Mouse (Mus musculus) lung, adult 2 months (tissue): Measurements from ENCODE around the gene Mrpl39.

Source experiments
- CTCF ChIP-seq: fragments of 200-500 bp; IDR thresholded peaks from 2 replicates; pipeline ENCODE4 v1.5.1; 2011; ENCODE audit warnings: mild to moderate bottlenecking, low read length, control low read depth; ENCODE audit not compliant: insufficient read depth
- POLR2A ChIP-seq: fragments of 200-500 bp; IDR thresholded peaks from 2 replicates; pipeline ENCODE4 v1.6.1; 2011; ENCODE audit warnings: low read depth, mild to moderate bottlenecking, control low read depth, low read length, borderline replicate concordance; ENCODE audit errors: extremely low read depth

DNA sequence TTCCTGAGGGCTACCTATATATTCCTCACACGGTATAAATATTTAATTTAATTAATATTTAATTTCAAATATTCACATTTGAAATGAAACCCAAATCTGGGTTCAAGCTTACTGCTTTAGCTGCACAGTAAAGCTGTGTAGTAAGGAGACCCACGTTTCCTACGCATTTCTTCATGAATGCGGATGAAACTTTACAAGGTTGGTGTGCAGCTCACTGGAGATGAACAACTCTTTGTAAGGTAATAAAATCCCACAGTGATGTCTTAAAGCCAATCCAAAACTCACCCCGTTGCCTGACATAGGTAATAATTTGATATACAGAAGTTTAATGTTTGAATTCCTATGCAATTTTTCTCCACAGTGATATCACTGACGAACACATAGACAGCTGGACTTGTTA is 20.6 kb downstream of the Mrpl39 start:
- TF ChIP-seq POLR2A (no peak), CTCF (no peak)
